Mouse (Mus musculus) liver, adult 2 months (tissue): ENCODE measurements around the gene BC030499.

Experiments used
- CTCF ChIP-seq: fragments of 200-500 bp; IDR thresholded peaks from 2 replicates; pipeline ENCODE4 v1.5.1; 2011; ENCODE audit warnings: low read depth, low read length, control low read depth
- POLR2A ChIP-seq: fragments of 200-500 bp; IDR thresholded peaks from 2 replicates; pipeline ENCODE4 v1.6.1; 2011; ENCODE audit warnings: low read length, control low read depth; ENCODE audit not compliant: insufficient read depth; ENCODE audit errors: extremely low read depth

DNA sequence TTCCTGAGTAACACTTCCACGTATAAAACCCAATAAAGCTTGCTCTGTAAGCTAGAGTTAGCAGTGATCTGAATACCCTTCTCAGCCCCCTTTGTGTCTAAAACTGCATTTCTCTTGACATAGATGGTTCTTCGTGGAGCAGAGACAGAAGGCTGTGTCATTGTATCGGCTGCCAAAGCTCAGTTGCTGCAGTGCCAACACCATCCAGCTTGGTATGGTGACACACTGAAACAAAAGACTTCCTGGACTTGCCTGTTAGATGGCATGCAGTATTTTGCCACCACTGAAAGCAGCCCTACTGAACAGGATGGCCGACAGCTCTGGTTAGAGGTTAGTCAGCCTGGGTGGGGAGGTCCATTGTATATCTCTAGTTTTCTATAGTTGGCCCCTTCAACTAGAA is 11.1 kb upstream of the BC030499 start:
- TF ChIP-seq POLR2A (no peak), CTCF (no peak)
